Mouse (Mus musculus): Measurements from ENCODE around the gene Cfap20. TPM values are rescaled to one million over a fixed set of nuclear protein-coding genes. Genes with fewer than 3 reads are reported as not detected.

Gene Cfap20
- total RNA-seq, 2 experiments from 2014 or later: 25.8 to 33.6 TPM

GRCm38 (mm10) chr8:95375374-95375930 is 59.2 kb downstream of the Cfap20 start:
- no peak for DNase-seq (ENCODE audit: low spot score in 2 of 2)

- DNase-seq (ENCODE audit: low spot score in 2 of 2): no peak
These were observed 60.2 kb downstream of the Cfap20 start for GRCm38 (mm10) chr8:95374429-95374828.

GRCm38 (mm10) chr8:95373389-95374002 is 61.2 kb downstream of the Cfap20 start:
- no peak for DNase-seq (ENCODE audit: low spot score in 2 of 2)

Other genes starting within 250 kb of the Cfap20 start
- gene Kifc3, start 232.1 kb downstream of the Cfap20 start, total RNA-seq (2021): 100 to 1,000 TPM; 133 to 161 TPM
- under 1 TPM; 0.20 to 0.22 TPM for gene Cngb1, start 128.3 kb downstream of the Cfap20 start, total RNA-seq (2021)
- 1 to 10 TPM in 1 of 2 experiments, under 1 TPM in 1; 0.64 to 1.3 TPM for gene Tepp, start 124.3 kb downstream of the Cfap20 start, total RNA-seq (2021)
- 10 to 100 TPM in 1 of 2 experiments, 1 to 10 TPM in 1; 9.4 to 11.0 TPM for gene Zfp319, start 102.9 kb downstream of the Cfap20 start, total RNA-seq (2021)
- 10 to 100 TPM; 11.6 to 11.9 TPM for gene Usb1, start 102.6 kb downstream of the Cfap20 start, total RNA-seq (2021)
- 1 to 10 TPM; 5.6 to 8.9 TPM for gene Mmp15, start 82.6 kb downstream of the Cfap20 start, total RNA-seq (2021)
- 10 to 100 TPM; 70.3 to 88.4 TPM for gene Csnk2a2, start 55.2 kb upstream of the Cfap20 start, total RNA-seq (2021)
- gene Ccdc113, start 99.2 kb upstream of the Cfap20 start, total RNA-seq (2021): under 1 TPM; 0.54 to 0.63 TPM
- gene Prss54, start 141.5 kb upstream of the Cfap20 start, total RNA-seq (2021): not detected
- gene Gins3, start 198.6 kb upstream of the Cfap20 start, total RNA-seq (2021): 1 to 10 TPM; 1.6 to 1.7 TPM
- gene Ndrg4, start 242.1 kb upstream of the Cfap20 start, total RNA-seq (2021): 10 to 100 TPM; 28.2 to 28.7 TPM